Mouse (Mus musculus) hindbrain, embryonic 10.5 days (tissue): ENCODE measurements around the gene Bcl2l14. TPM values are rescaled to one million over a fixed set of nuclear protein-coding genes. Genes with fewer than 3 reads are reported as not detected.

Source experiments
- DNase-seq: peaks from one replicate; pipeline ENCODE4 v3.0.0-alpha.2; 2017; ENCODE audit warnings: low spot score
- H3K27ac ChIP-seq: fragments of 300-500 bp; sonication (generic); 2 replicates; pipeline ENCODE4 v1.5.1; 2016; ENCODE audit warnings: mild to moderate bottlenecking, moderate library complexity
- H3K27me3 ChIP-seq: fragments of 300-500 bp; sonication (generic); 2 replicates; pipeline ENCODE4 v1.6.1; 2016; ENCODE audit warnings: mild to moderate bottlenecking; ENCODE audit not compliant: poor library complexity, insufficient read depth, severe bottlenecking
- H3K36me3 ChIP-seq: fragments of 300-500 bp; sonication (generic); 2 replicates; pipeline ENCODE4 v1.6.1; 2016; ENCODE audit warnings: mild to moderate bottlenecking, moderate library complexity
- H3K4me1 ChIP-seq: fragments of 300-500 bp; sonication (generic); replicated peaks from 2 replicates; pipeline ENCODE4 v1.6.1; 2016; ENCODE audit warnings: mild to moderate bottlenecking
- H3K4me3 ChIP-seq: fragments of 300-500 bp; sonication (generic); 2 replicates; pipeline ENCODE4 v1.5.1; 2016; ENCODE audit warnings: mild to moderate bottlenecking, moderate library complexity
- H3K9me3 ChIP-seq: fragments of 300-500 bp; sonication (generic); 2 replicates; pipeline ENCODE4 v1.6.1; 2016; ENCODE audit warnings: mild to moderate bottlenecking, moderate library complexity
- WGBS: fragments of 180-500 bp; shearing (Covaris S2); methylation state at CpG from one replicate; pipeline ENCODE4 v1.1.7; 2016; 5-methylcytosine and 5-hydroxymethylcytosine counted together
- polyA plus RNA-seq: library from polyadenylated mRNA; unstranded; fragments of >200 nt; fragmentation: Nextera tagmentation; extraction: Ambion mirVana; gene quantifications from 2 replicates; pipeline ENCODE4 v1.2.1, GENCODE M21; 2016

The Bcl2l14 gene
- polyA plus RNA-seq, 1 experiment from 2014 or later: 0.31 TPM

DNA sequence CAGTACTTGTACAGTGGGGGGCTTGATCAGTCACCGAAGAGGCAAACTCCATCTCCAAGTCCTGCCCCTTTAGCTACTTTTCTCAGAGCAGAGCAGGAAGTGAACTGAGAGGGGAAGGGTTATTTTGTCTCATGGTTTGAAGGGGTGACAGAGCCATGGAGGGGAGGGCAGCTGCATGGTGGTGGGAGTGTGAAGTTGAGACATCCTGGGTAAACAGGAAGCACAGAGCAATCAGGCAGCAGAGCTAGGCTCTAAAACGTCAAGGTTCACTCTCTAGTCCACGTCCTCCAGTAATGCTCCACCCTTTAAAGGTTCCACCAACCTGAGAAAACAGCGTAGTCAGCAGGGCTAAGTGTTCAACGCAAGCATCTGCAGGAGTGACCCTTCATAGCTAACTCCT lies 40.8 kb downstream of the Bcl2l14 start:
- no peak overlapping the region for H3K4me3 ChIP-seq
- no peak for DNase-seq
- H3K27me3 ChIP-seq: no peaks in the 10 kb centered on the region
- H3K36me3 ChIP-seq: no peaks in the 10 kb centered on the region
- H3K9me3 ChIP-seq: no peaks in the 10 kb centered on the region
- H3K4me1 ChIP-seq: peaks cover 18% of the 10 kb centered on the region
- WGBS: 75% methylated on average over 5 of the region's 5 CpGs
- no peak overlapping the region for H3K27ac ChIP-seq

DNA sequence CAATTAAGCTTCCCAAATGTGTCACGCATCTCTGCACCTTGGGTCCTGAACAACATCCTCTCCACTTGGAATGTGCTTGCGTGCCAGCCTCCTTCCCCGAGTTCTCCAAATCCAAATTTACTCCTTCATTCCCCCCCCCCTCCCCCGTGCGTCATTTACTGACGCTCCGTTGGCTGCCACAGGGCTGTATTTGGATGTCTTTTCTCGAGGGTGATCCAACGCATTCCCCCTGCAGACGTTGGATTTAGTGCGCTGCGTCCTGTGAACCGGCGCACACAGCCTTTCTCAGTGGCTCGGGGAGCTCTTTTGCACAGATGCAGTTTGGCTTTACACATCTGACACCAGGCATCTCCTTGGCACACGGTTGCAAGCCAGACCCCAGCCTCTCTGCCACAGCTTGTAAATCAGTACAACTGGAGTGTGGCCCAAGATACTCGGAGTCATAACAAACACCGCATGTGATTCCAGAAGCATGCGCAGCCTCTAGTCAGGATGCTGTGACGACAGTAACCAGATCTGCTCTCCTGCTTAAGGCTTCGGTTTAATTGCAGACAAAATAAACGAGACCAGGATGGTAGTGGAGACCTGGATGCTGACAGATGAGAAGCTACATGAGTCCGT lies 43.4 kb downstream of the Bcl2l14 start:
- Histone ChIP-seq H3K4me1 (peaks cover 17% of the 10 kb centered on the region), H3K9me3 (no peaks in the 10 kb centered on the region), H3K27ac (peak overlapping the region; percentile 68), H3K27me3 (no peaks in the 10 kb centered on the region), H3K36me3 (peaks cover under 1% of the 10 kb centered on the region; the same call in 1 of the 2 replicates), H3K4me3 (peak overlapping the region; percentile 36)
- WGBS: 21% methylated on average over 23 of the region's 23 CpGs
- DNase-seq: peak; percentile 43

DNA sequence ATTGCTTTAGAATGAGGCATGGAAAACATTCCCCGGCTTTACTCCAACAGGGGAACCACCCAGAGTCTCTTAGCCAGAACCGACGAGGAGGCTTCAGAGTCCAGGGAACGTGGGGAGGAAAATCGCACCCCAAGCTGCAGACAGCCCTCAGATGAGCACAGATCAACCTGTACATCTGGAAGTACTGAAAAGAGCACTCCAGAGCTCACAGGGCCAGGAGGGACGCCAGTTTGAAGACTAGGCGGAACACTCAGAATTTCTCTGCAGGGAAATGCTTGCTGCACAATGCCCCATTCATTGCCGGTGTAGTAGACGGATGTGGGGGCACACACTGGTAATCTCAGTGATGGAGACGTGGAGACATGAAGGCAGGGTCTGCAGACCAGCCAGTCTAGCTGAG lies 43.9 kb downstream of the Bcl2l14 start:
- Histone ChIP-seq H3K27ac (peak overlapping the region; percentile 68), H3K4me1 (peaks cover 17% of the 10 kb centered on the region), H3K36me3 (peaks cover 5% of the 10 kb centered on the region), H3K27me3 (no peaks in the 10 kb centered on the region), H3K9me3 (no peaks in the 10 kb centered on the region), H3K4me3 (peak overlapping the region; percentile 36; the same call in 1 of the 2 replicates)
- no peak for DNase-seq
- WGBS: 25% methylated on average over 10 of the region's 10 CpGs

DNA sequence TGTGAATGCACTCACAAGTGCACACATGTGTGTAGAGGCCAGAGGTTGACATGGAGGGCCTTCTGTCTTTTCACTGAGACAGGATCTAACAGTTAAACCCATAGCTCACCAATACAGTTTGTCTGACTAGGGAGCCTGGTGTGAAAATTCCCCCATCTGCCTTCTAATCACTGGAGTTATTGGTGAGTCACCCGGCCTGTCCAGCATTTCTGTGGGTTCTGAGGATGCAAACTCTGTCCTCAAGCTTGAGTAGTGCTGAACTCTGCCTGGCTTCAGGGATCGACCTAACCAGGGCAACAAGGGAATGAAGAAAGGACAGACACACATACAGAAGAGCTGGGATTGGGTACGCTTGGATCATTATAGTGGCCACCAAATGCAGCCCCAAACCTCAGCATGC lies 45.6 kb downstream of the Bcl2l14 start:
- Histone ChIP-seq H3K36me3 (peaks cover 18% of the 10 kb centered on the region), H3K27ac (no peak overlapping the region), H3K4me3 (no peak overlapping the region), H3K27me3 (no peaks in the 10 kb centered on the region), H3K4me1 (peaks cover 17% of the 10 kb centered on the region), H3K9me3 (no peaks in the 10 kb centered on the region)
- WGBS: 92% methylated on average over 3 of the region's 3 CpGs
- DNase-seq: no peak

DNA sequence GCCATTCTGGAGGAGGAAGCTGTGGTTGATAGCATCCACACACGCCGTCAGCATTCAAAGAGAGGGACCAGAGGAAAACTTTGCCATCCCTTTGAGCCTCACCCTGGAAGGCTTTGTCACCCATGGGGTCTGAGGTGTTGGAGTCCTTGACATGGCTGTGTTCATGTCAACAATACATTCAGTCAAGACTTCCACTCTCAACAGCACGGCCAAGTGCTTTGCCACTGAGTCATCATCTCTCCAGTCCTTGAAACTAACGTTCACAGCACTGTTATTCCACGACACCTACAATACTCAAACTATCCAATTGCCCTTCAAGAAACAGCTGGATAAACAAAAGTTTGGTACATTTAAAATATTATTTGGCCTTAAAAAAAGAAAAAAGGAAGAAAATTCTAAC lies 46.1 kb downstream of the Bcl2l14 start:
- Histone ChIP-seq H3K4me3 (no peak overlapping the region), H3K27me3 (no peaks in the 10 kb centered on the region), H3K27ac (no peak overlapping the region), H3K9me3 (no peaks in the 10 kb centered on the region), H3K4me1 (peaks cover 17% of the 10 kb centered on the region), H3K36me3 (peaks cover 18% of the 10 kb centered on the region)
- 91% methylated on average over 5 of the region's 5 CpGs for WGBS
- no peak for DNase-seq

DNA sequence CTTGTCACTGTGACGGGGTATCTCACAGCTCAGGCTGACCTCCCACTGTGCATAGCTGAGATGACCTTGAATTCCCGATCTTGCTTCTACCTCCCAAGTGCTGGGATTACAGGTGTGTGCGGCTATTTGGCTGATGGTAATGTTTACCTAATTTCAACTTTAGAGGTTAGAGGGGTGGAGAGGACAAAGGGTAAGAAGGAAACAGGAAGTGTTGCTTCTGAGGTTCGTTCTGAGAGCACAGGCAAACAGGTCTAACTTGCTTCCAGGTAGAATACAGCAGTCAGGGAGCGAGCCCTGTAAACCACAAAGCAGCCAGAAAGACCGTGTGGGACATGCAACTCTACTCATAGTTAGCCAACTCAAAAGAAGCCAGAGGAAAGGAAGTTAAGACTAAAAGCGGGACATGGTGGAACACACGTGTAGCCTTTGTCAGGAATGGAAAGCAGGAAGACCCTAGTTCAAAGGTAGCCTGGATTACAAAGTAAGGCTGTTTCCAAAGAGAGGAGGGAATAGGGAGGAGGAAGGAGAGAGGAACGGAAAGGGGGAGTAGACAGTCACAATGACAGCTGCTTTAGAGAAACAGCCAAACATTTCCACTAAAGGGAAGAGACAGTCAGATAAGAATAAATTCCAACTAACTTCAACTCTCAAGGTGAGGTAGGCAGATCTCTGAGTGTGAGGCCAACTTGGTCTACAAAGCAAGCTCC lies 47.2 kb downstream of the Bcl2l14 start:
- H3K4me1 ChIP-seq: peaks cover 17% of the 10 kb centered on the region
- H3K9me3 ChIP-seq: no peaks in the 10 kb centered on the region
- H3K27me3 ChIP-seq: no peaks in the 10 kb centered on the region
- no peak overlapping the region for H3K4me3 ChIP-seq
- H3K36me3 ChIP-seq: peaks cover 19% of the 10 kb centered on the region
- no peak for DNase-seq
- WGBS: 86% methylated on average over 9 of the region's 9 CpGs
- no peak overlapping the region for H3K27ac ChIP-seq

DNA sequence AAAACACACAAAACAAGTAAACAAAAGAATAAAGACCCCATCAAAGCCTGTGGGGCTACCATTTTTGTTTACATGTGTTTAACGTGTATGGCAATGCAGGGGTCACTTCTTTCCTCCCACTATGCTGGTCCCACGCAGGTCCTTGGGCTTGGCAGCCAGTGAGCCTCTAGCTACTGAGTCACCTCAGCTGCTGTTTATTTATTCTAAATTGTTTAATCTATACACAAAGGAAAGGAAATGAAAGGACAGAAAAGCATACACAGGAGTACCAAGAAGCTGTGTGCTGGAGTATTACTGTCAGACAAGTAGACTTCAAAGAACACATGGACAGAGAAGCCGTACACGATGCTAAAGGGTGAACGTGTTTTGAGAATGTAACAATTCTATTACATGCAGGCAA lies 47.8 kb downstream of the Bcl2l14 start:
- Histone ChIP-seq H3K27me3 (no peaks in the 10 kb centered on the region), H3K4me1 (peaks cover 15% of the 10 kb centered on the region), H3K36me3 (peaks cover 25% of the 10 kb centered on the region), H3K4me3 (no peak overlapping the region), H3K27ac (no peak overlapping the region), H3K9me3 (no peaks in the 10 kb centered on the region)
- DNase-seq: no peak
- 83% methylated on average over 5 of the region's 5 CpGs for WGBS

DNA sequence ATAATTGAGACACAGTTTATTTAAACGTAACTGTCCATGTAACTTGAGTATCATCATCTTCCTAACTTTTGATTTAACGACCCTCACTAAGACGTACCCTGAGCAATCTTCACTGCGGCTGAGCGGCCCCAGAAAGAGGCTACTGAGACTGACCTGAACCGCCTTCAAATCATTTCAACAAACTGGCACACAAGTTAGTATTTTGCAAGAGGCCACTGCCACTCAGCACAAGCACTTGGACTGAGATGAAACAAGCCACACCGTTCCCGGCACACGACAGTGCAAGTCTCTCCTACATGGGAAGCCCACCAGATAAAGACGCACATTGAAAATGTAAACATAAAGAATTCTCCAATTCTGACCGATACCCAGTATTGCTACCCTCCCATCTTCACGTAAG lies 52.3 kb downstream of the Bcl2l14 start:
- Histone ChIP-seq H3K4me1 (peaks cover 5% of the 10 kb centered on the region; the same call in 1 of the 2 replicates), H3K27me3 (no peaks in the 10 kb centered on the region), H3K4me3 (no peak overlapping the region), H3K36me3 (peaks cover 70% of the 10 kb centered on the region), H3K27ac (no peak overlapping the region), H3K9me3 (no peaks in the 10 kb centered on the region)
- WGBS: 95% methylated on average over 12 of the region's 12 CpGs
- DNase-seq: no peak

DNA sequence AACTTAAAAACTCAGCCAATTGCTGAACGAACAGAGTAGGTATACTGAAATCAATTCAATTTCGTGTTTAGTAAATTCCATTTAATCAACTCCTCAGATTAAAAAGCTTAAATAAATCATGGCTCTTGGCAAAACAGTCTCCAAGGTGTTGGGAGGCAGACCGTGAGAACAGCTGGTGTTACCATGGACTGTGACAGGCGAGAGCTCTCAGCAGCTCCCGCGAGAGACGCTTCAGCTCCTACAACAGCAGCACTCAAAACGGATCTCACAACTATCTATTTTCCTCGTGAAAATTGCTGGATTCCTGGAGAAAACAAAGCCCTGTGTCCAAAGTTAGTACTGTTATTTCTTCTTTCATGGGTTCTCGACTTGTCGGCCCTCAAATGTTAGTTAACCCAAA lies 53.8 kb downstream of the Bcl2l14 start:
- DNase-seq: no peak

DNA sequence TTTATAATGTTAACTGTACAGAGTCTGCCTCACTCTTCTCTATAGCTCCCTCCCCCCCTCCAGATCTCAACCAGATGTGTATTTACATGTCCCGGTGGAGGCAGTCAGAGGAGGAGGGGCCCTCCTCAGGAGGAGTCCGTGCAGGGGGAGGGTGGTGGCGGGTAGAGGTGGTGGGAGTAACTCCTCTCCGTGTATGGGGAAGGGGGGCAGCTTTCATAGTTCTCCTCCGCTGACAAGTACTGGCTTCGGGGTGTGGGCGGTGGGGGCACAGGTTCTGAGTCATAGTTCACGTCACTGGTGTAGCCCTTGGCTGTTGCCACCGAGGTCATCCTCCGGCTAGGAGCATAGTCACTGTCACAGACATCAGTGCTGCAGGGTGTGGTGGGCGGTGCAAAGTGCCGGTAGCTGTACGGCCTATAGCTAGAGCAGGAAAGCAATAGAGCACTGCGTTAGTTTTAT lies 54.6 kb downstream of the Bcl2l14 start:
- WGBS: 67% methylated on average over 14 of the region's 14 CpGs
- Histone ChIP-seq H3K27ac (peak overlapping the region; percentile 50; the same call in 1 of the 2 replicates), H3K36me3 (peaks cover 81% of the 10 kb centered on the region), H3K9me3 (no peaks in the 10 kb centered on the region), H3K4me3 (no peak overlapping the region), H3K4me1 (peaks cover 5% of the 10 kb centered on the region; the same call in 1 of the 2 replicates), H3K27me3 (no peaks in the 10 kb centered on the region)
- peak; percentile 28 for DNase-seq

More for the DNA sequence above, 53.8 kb downstream of the Bcl2l14 start:
- Histone ChIP-seq H3K4me3 (no peak overlapping the region), H3K4me1 (peaks cover 5% of the 10 kb centered on the region; the same call in 1 of the 2 replicates), H3K9me3 (no peaks in the 10 kb centered on the region), H3K27ac (no peak overlapping the region), H3K36me3 (peaks cover 81% of the 10 kb centered on the region), H3K27me3 (no peaks in the 10 kb centered on the region)
- 78% methylated on average over 11 of the region's 11 CpGs for WGBS

DNA sequence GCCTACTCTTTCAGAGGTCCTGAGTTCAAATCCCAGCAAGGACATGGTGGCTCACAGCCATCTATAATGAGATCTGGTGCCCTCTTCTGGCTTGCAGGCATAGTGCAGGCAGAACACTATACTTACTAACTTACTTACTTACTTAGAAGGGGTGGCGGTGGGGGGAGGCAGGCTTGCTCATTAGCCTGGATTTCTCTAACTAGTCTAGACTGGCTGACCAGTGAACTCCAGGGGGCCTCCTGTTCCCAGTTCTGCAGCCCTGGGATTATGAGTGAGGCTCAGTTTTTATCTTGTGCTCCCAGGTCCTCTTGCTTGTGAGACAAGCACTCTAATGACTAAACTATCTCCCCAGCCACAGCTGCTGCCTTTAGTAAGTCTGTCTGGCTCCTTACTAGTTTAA lies 58.0 kb downstream of the Bcl2l14 start:
- peaks cover 5% of the 10 kb centered on the region; the same call in 1 of the 2 replicates for H3K4me1 ChIP-seq
- no peaks in the 10 kb centered on the region for H3K9me3 ChIP-seq
- H3K27ac ChIP-seq: no peak overlapping the region
- DNase-seq: no peak
- H3K36me3 ChIP-seq: peaks cover 100% of the 10 kb centered on the region
- H3K27me3 ChIP-seq: no peaks in the 10 kb centered on the region
- no peak overlapping the region for H3K4me3 ChIP-seq
- 88% methylated on average over 1 of the region's 1 CpGs for WGBS

DNA sequence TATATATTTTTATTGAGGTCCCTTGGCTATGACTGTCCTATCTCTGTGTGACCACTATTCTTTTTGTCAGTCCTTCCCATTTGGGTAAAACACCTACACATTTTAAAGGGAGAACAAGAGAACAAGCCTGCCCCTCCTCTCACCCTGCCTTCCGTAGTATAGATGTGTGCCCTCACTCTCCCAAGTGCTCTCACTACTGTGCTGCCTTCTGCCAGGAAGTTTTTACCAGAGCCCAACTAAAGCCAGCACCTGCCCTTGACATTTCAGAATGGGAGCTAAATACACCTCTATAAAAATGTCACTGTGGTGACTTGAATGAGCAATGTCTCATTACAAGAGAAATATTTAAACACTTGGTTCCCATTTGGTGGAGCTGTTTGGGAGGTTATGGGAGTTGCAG lies 62.3 kb downstream of the Bcl2l14 start:
- H3K4me1 ChIP-seq: no peaks in the 10 kb centered on the region
- no peak for DNase-seq
- 100% methylated on average over 1 of the region's 1 CpGs for WGBS
- H3K4me3 ChIP-seq: no peak overlapping the region
- H3K36me3 ChIP-seq: peaks cover 98% of the 10 kb centered on the region
- no peaks in the 10 kb centered on the region for H3K27me3 ChIP-seq
- H3K27ac ChIP-seq: no peak overlapping the region
- H3K9me3 ChIP-seq: no peaks in the 10 kb centered on the region

DNA sequence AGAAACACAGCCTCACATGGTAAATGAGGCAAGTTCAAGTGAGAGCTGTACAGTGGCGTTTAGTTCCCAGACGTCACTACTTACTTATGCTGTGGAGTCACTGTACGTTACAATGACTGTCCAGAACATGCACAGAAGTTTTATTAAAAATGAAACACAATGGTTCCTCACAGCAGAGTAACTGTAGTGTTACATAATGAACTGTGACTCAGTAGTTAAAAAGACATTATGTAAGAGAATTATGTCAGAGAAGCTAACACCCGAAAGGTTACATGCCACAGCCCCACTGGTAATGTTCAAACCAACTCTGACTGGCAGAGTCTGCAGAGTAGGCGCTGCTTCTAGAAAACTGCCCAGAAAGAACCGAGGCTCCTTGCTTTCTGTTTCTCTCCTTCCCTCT lies 65.1 kb downstream of the Bcl2l14 start:
- Histone ChIP-seq H3K9me3 (no peaks in the 10 kb centered on the region), H3K4me3 (no peak overlapping the region), H3K27me3 (no peaks in the 10 kb centered on the region), H3K36me3 (peaks cover 98% of the 10 kb centered on the region), H3K27ac (no peak overlapping the region), H3K4me1 (no peaks in the 10 kb centered on the region)
- no peak for DNase-seq
- WGBS: 94% methylated on average over 6 of the region's 6 CpGs
